Mouse (Mus musculus) embryonic fibroblast, embryonic 13.5 days (primary cell): ENCODE results near the gene Eif1.

Source experiments
- CTCF ChIP-seq: IDR thresholded peaks from 2 replicates; pipeline ENCODE4 v1.5.1; 2011; ENCODE audit warnings: mild to moderate bottlenecking, control low read depth, low read length, moderate library complexity, borderline replicate concordance; ENCODE audit not compliant: insufficient read depth
- POLR2A ChIP-seq: IDR thresholded peaks from 2 replicates; pipeline ENCODE4 v1.6.1; 2011; ENCODE audit warnings: low read depth, mild to moderate bottlenecking, control low read depth, low read length, moderate library complexity

GRCm38 (mm10) chr11:100355972-100356818 lies 36.5 kb downstream of the Eif1 start, which contains the start of gene Hap1:
- TF ChIP-seq CTCF (no peak), POLR2A (no peak)
